Mouse (Mus musculus) CH12.LX (cell line): ENCODE data around the gene 4930535I16Rik. TPM values are rescaled to one million over a fixed set of nuclear protein-coding genes. Genes with fewer than 3 reads are reported as not detected.

Source experiments
- DNase-seq: peaks from one replicate; pipeline ENCODE4 v3.0.0-alpha.2; 2013; ENCODE audit errors: extremely low read depth
- H3K27ac ChIP-seq: 2 replicates; pipeline ENCODE4 v1.5.1; 2012; ENCODE audit warnings: low read depth, mild to moderate bottlenecking, control low read depth, moderate library complexity; ENCODE audit not compliant: insufficient read depth
- H3K27me3 ChIP-seq: replicated peaks from 2 replicates; pipeline ENCODE3; 2012; ENCODE audit warnings: inconsistent platforms
- H3K36me3 ChIP-seq, 2 experiments: replicated peaks in 1 of 2; 2 replicates each; pipeline versions ENCODE3 to v1.6.1; 2012; ENCODE audit warnings: inconsistent platforms in 1 of 2, low read length in 1 of 2, mild to moderate bottlenecking in 1 of 2, mixed read lengths in 1 of 2, moderate library complexity in 1 of 2; ENCODE audit not compliant: control insufficient read depth in 1 of 2, insufficient read depth in 1 of 2
- H3K4me1 ChIP-seq, 2 experiments: 2 replicates each; pipeline ENCODE4 v1.6.1; 2012; ENCODE audit warnings: inconsistent platforms in 1 of 2, moderate library complexity in 1 of 2; ENCODE audit not compliant: insufficient read depth in 2 of 2, control insufficient read depth in 1 of 2
- H3K4me2 ChIP-seq: 2 replicates; pipeline ENCODE4 v1.6.1; 2012; ENCODE audit warnings: low read depth, mild to moderate bottlenecking, control low read depth; ENCODE audit not compliant: poor library complexity, insufficient read depth, severe bottlenecking
- H3K4me3 ChIP-seq, 3 experiments: fragments of 150-350 bp in 1 of 3; sonication (generic) in 1 of 3; replicated peaks in 1 of 3; 2 replicates each; pipeline versions ENCODE3 to v1.5.1; 2011 to 2012; ENCODE audit warnings: low read depth in 2 of 3, low read length in 2 of 3, mild to moderate bottlenecking in 2 of 3, moderate library complexity in 2 of 3, control low read depth in 1 of 3, improper control_type of control experiment in 1 of 3, inconsistent platforms in 1 of 3, mixed read lengths in 1 of 3; ENCODE audit not compliant: poor library complexity in 1 of 3
- H3K79me2 ChIP-seq: replicated peaks from 2 replicates; pipeline ENCODE4 v1.6.1; 2012; ENCODE audit warnings: mild to moderate bottlenecking, moderate library complexity; ENCODE audit not compliant: control insufficient read depth, poor library complexity, insufficient read depth, severe bottlenecking; ENCODE audit errors: extremely low read depth
- H3K9ac ChIP-seq: 2 replicates; pipeline ENCODE4 v1.6.1; 2012; ENCODE audit warnings: low read depth, mild to moderate bottlenecking, control low read depth, moderate library complexity; ENCODE audit not compliant: insufficient read depth
- H3K9me3 ChIP-seq: replicated peaks from 2 replicates; pipeline ENCODE3; 2012; ENCODE audit warnings: low read length, inconsistent platforms, mixed read lengths
- BHLHE40 ChIP-seq: IDR thresholded peaks from 2 replicates; pipeline ENCODE4 v1.6.1; 2011; ENCODE audit warnings: mild to moderate bottlenecking, low read depth, low read length, improper control_type of control experiment
- CHD1 ChIP-seq: IDR thresholded peaks from 2 replicates; pipeline ENCODE4 v1.6.1; 2012; ENCODE audit warnings: low read depth, low read length, improper control_type of control experiment, inconsistent platforms
- CHD2 ChIP-seq: IDR thresholded peaks from 2 replicates; pipeline ENCODE4 v1.6.1; 2011; ENCODE audit warnings: low read length, improper control_type of control experiment
- CTCF ChIP-seq, 2 experiments: IDR thresholded peaks in 1 of 2; conservative IDR thresholded peaks in 1 of 2; 2 replicates each; pipeline ENCODE4 v1.5.1; 2011 to 2012; ENCODE audit warnings: low read depth in 2 of 2, low read length in 2 of 2, improper control_type of control experiment in 1 of 2, inconsistent platforms in 1 of 2, mild to moderate bottlenecking in 1 of 2, moderate library complexity in 1 of 2
- EP300 ChIP-seq: IDR thresholded peaks from 2 replicates; pipeline ENCODE4 v1.6.1; 2011; ENCODE audit warnings: low read length, improper control_type of control experiment
- IRF4 ChIP-seq: IDR thresholded peaks from 2 replicates; pipeline ENCODE4 v1.6.1; 2014; ENCODE audit warnings: low read depth, mild to moderate bottlenecking, inconsistent platforms, low read length, improper control_type of control experiment
- JUN ChIP-seq: IDR thresholded peaks from 2 replicates; pipeline ENCODE4 v1.6.1; 2011; ENCODE audit warnings: low read depth, mild to moderate bottlenecking, low read length, improper control_type of control experiment, moderate library complexity; ENCODE audit not compliant: insufficient read depth
- JUND ChIP-seq: conservative IDR thresholded peaks from 2 replicates; pipeline ENCODE4 v1.6.1; 2011; ENCODE audit warnings: low read depth, low read length, improper control_type of control experiment
- KAT2A ChIP-seq: IDR thresholded peaks from 2 replicates; pipeline ENCODE4 v1.6.1; 2012; ENCODE audit warnings: low read length, improper control_type of control experiment, inconsistent platforms; ENCODE audit not compliant: insufficient replicate concordance
- MAX ChIP-seq: IDR thresholded peaks from 2 replicates; pipeline ENCODE4 v1.6.1; 2011; ENCODE audit warnings: low read length, improper control_type of control experiment
- MAZ ChIP-seq: IDR thresholded peaks from 2 replicates; pipeline ENCODE4 v1.6.1; 2012; ENCODE audit warnings: low read depth, mild to moderate bottlenecking, inconsistent platforms, low read length, improper control_type of control experiment, moderate library complexity
- MXI1 ChIP-seq: IDR thresholded peaks from 2 replicates; pipeline ENCODE4 v1.6.1; 2011; ENCODE audit warnings: mild to moderate bottlenecking, low read depth, low read length, improper control_type of control experiment
- PAX5 ChIP-seq: IDR thresholded peaks from 2 replicates; pipeline ENCODE4 v1.6.1; 2012; ENCODE audit warnings: low read length, inconsistent platforms, mixed read lengths
- POLR2A ChIP-seq: IDR thresholded peaks from 2 replicates; pipeline ENCODE4 v1.6.1; 2011; ENCODE audit warnings: low read depth, mild to moderate bottlenecking, improper control_type of control experiment, low read length
- POLR2AphosphoS2 ChIP-seq: IDR thresholded peaks from 2 replicates; pipeline ENCODE4 v1.6.1; 2011; ENCODE audit warnings: low read depth, low read length, improper control_type of control experiment
- RAD21 ChIP-seq: IDR thresholded peaks from 2 replicates; pipeline ENCODE4 v1.6.1; 2011; ENCODE audit warnings: low read depth, mild to moderate bottlenecking, low read length, improper control_type of control experiment, moderate library complexity
- RCOR1 ChIP-seq: conservative IDR thresholded peaks from 2 replicates; pipeline ENCODE4 v1.6.1; 2012; ENCODE audit warnings: low read depth, mild to moderate bottlenecking, inconsistent platforms, low read length, improper control_type of control experiment
- SIN3A ChIP-seq: IDR thresholded peaks from 2 replicates; pipeline ENCODE4 v1.6.1; 2012; ENCODE audit warnings: low read length, improper control_type of control experiment, inconsistent platforms
- SMC3 ChIP-seq: IDR thresholded peaks from 2 replicates; pipeline ENCODE4 v1.6.1; 2011; ENCODE audit warnings: low read depth, low read length, improper control_type of control experiment
- TCF12 ChIP-seq: IDR thresholded peaks from 2 replicates; pipeline ENCODE4 v1.6.1; 2014; ENCODE audit warnings: low read depth, mild to moderate bottlenecking, inconsistent platforms, low read length, improper control_type of control experiment
- UBTF ChIP-seq: IDR thresholded peaks from 2 replicates; pipeline ENCODE4 v1.6.1; 2012; ENCODE audit warnings: low read depth, mild to moderate bottlenecking, inconsistent platforms, low read length, improper control_type of control experiment, moderate library complexity
- USF1 ChIP-seq: IDR thresholded peaks from 2 replicates; pipeline ENCODE4 v1.6.1; 2014; ENCODE audit warnings: low read depth, mild to moderate bottlenecking, inconsistent platforms, low read length, improper control_type of control experiment
- USF2 ChIP-seq: conservative IDR thresholded peaks from 2 replicates; pipeline ENCODE4 v1.6.1; 2011; ENCODE audit warnings: low read depth, low read length, improper control_type of control experiment
- ZMIZ1 ChIP-seq: IDR thresholded peaks from 2 replicates; pipeline ENCODE4 v1.6.1; 2012; ENCODE audit warnings: low read depth, mild to moderate bottlenecking, inconsistent platforms, low read length, improper control_type of control experiment
- dilution Hi-C: fragments of 300-500 bp; cut with MboI; formaldehyde crosslinking; loops from 2 replicates; pipeline ENCODE4 v1.14.3; 2020; ENCODE audit warnings: low sequenced_read_pairs; ENCODE audit not compliant: extremely low pct_unique_long_range_greater_than_20kb, extremely low pct_ligation_motif_present
- in situ Hi-C: fragments of 300-500 bp; cut with MboI; formaldehyde crosslinking; loops from 3 replicates; pipeline ENCODE4 v1.14.3; 2019; ENCODE audit warnings: low sequenced_read_pairs, low pct_ligation_motif_present, low pct_unique_long_range_greater_than_20kb, mixed read lengths
- polyA plus RNA-seq: library from polyadenylated mRNA; unstranded; fragments of >175 nt; gene quantifications from 2 replicates; pipeline ENCODE4 v1.2.1, GENCODE M21; 2012; ENCODE audit warnings: low read depth; ENCODE audit not compliant: insufficient read length
- total RNA-seq, 2 experiments: library from RNA; depleted of rRNA; stranded (reverse); fragments of 300-350 nt in 1 of 2; fragments of >200 nt in 1 of 2; gene quantifications; 2 replicates each; pipeline ENCODE4 v1.2.3; 2012 to 2014

Gene 4930535I16Rik
- total RNA-seq (2012; rRNA removed), result 2.1 and 3.2 TPM in 2 replicates
- not detected in 2 replicates for total RNA-seq (2014; rRNA removed)
- not detected in 2 replicates for polyA plus RNA-seq

DNA sequence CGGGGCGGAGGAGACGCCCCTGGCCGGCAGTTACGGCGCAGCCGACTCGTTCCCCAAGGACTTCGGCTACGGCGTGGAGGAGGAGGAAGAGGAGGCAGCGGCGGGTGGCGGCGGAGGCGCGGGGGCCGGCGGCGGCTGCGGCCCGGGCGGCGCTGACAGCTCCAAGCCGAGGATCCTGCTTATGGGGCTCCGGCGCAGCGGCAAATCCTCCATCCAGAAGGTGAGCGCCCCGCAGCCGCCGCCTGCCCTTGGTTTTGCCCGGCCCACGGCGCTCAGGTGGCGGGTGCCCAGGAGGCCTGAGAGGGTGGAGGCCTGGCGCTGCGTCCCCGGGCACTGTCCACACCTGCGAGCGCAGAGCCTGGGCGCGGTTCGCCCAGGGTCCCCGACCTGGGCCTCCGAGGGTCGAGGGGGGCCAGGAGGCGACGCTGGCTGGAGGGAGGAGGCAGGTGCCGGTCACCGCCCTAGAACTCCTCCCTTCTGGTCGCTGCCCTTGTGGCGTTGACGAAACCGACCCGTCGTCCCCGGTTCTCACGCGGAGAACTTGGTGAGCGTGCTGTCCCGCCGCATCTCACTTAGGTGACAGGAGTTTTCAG, at the start of gene 4930535I16Rik:
Gene 4930535I16Rik, minus strand, starts transcription at position 475 of the 593 bp plus-strand sequence.
- in situ Hi-C loops, result no loop called here
- TF ChIP-seq USF1 (no peak), UBTF (0 out of 2 replicates have a peak, but pooled peaks have one; percentile 55), CHD1 (0 out of 2 replicates have a peak, but pooled peaks have one; percentile 36), RCOR1 (no peak), SMC3 (no peak), BHLHE40 (0 out of 2 replicates have a peak, but pooled peaks have one; percentile 23), SIN3A (no peak)
- peak within 1 kb of the TSS; percentile 67 for H3K27ac ChIP-seq
- peak within 1 kb of the TSS; percentile 96 for H3K4me2 ChIP-seq
- H3K79me2 ChIP-seq, result peaks cover 37% of the 10 kb centered on the region
- peak within 1 kb of the TSS; percentile 96 for H3K9ac ChIP-seq
- H3K4me1 ChIP-seq, result peaks cover 8 to 34% of the 10 kb centered on the region in 2 experiments; a peak in 3 of 4 replicates
- no peak for DNase-seq
- H3K27me3 ChIP-seq, result no peaks in the 10 kb centered on the region
- dilution Hi-C loops, result no loop called here
- peaks cover 16 to 42% of the 10 kb centered on the region in 2 experiments for H3K36me3 ChIP-seq
- H3K9me3 ChIP-seq, result no peaks in the 10 kb centered on the region
- peak within 1 kb of the TSS; percentile 85 to 98 (median 95) for H3K4me3 ChIP-seq

DNA sequence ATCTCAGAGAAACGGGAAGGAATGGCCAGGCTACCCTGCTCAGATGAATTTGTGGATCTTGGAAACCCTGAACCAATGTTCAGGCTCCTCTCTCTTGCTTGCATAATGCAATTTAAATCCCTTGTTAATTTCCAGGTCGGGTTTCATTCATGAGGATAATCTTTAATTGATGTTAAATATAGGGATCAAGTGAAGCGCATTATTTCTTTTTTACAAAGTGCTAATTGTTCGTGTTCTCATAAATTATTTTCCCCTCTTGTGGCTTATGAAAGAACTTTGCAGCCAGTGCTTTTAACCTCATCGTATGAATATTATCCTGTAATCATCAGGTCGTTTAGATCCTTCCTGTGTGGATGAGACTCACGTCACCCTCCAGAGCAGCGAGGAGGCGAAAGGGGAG, 44.9 kb upstream of the 4930535I16Rik start:
- Histone ChIP-seq H3K4me3 (no peak overlapping the region), H3K36me3 (no peaks in the 10 kb centered on the region), H3K9ac (no peak overlapping the region), H3K79me2 (no peaks in the 10 kb centered on the region), H3K27me3 (peaks cover 93% of the 10 kb centered on the region), H3K27ac (no peak overlapping the region), H3K4me2 (no peak overlapping the region), H3K9me3 (no peaks in the 10 kb centered on the region)
- DNase-seq, result no peak
- dilution Hi-C loops, result no loop called here
- in situ Hi-C loops, result loop anchor here (25.0 kb wide), 1 partner anchor 175 kb away; no protein-coding TSS in a partner anchor
- TF ChIP-seq IRF4 (no peak), JUND (no peak), MAZ (no peak), USF2 (no peak), RAD21 (no peak), SMC3 (no peak), MAX (no peak), EP300 (no peak), POLR2AphosphoS2 (no peak), JUN (no peak), ZMIZ1 (no peak), KAT2A (no peak), PAX5 (no peak), POLR2A (no peak), BHLHE40 (no peak), CHD2 (no peak), TCF12 (no peak), CTCF (conservative IDR thresholded peaks at IDR 0.05 in 1 of 2, IDR thresholded peaks at IDR 0.05 in 1 of 2; ENCODE audit: low read depth in 2 of 2, low read length in 2 of 2) (no peak), SIN3A (no peak), MXI1 (no peak)
- TF ChIP-seq, all 38 proteins: peak for 0
- H3K4me1 ChIP-seq, result no peaks in the 10 kb centered on the region
